Mouse (Mus musculus) heart, adult 2 months (tissue): ENCODE data around the gene Gm29797.

ENCODE experiments used
- CTCF ChIP-seq: fragments of 200-600 bp; IDR thresholded peaks from 2 replicates; pipeline ENCODE4 v1.8.1; 2022; ENCODE audit warnings: antibody characterized with exemption, mild to moderate bottlenecking, moderate library complexity
- POLR2A ChIP-seq: fragments of 200-500 bp; IDR thresholded peaks from 2 replicates; pipeline ENCODE4 v1.6.1; 2011; ENCODE audit warnings: mild to moderate bottlenecking, low read depth, low read length, control low read depth; ENCODE audit not compliant: insufficient read depth

DNA sequence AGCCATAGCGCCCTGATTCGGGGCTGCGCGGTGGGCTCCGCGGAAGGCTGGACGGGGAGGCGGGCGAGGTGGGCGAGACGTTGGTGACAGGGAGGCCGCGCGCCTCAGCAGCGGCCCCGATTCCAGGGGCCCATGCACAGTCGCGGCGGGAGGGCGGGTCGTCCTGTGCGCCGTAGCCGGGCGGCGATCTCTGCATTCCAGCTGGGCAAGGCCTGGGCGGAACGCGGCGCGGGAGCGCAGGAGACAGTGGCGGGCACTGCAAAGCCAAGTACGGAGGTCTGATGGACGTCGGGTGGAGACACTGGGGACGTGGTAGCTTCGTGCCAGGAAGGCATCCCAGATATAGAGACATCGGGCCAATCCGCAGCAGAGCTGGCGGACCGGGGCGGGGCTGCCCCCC lies 14.5 kb downstream of the Gm29797 start, which contains the start of gene Sox18:
- TF ChIP-seq CTCF, result no peak
- peak; percentile 99 for TF ChIP-seq POLR2A
